Mouse (Mus musculus): ENCODE measurements around the gene Flywch2.

DNA sequence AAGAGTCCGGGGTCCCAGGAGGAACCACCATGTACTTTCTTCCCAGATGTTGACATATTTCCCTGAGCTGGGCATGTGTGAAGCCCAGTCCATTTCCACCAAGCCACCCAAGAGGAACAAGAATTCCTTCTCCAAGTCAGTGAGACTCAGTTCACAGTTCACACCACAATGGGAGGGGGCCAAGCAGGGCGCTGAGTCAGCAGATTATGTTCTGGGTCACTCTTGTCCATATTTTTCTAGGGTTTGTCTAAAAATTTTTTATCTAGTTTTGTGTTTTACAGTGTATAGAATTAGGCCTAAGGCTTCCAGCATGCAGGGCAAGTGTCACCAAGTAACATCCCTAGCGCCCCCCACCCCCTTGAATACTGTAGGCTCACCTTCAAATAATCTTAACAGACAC, 24.7 kb downstream of the Flywch2 start:
- TF ChIP-seq GATA1 (IDR thresholded peaks at IDR 0.05; ENCODE audit: low read length) = no peak
- no peak for TF ChIP-seq TAL1 (IDR thresholded peaks at IDR 0.05; ENCODE audit: low read length)
